Mouse (Mus musculus) stomach, postnatal 0 days (tissue): ENCODE data around the gene Gdf7. TPM values are rescaled to one million over a fixed set of nuclear protein-coding genes. Genes with fewer than 3 reads are reported as not detected.

Experiments used
- ATAC-seq: fragments of 200-750 bp; cut with Nextera tagmentation; 2 replicates; pipeline ENCODE4 v1.8.0; 2017; ENCODE audit not compliant: low FRiP score, low TSS enrichment
- DNase-seq: peaks from one replicate; pipeline ENCODE4 v3.0.0-alpha.2; 2016; ENCODE audit warnings: low spot score
- H3K27ac ChIP-seq: fragments of 300-500 bp; sonication (generic); replicated peaks from 2 replicates; pipeline ENCODE4 v1.5.1; 2014; ENCODE audit warnings: mild to moderate bottlenecking, control low read depth
- H3K27me3 ChIP-seq: fragments of 300-500 bp; sonication (generic); 2 replicates; pipeline ENCODE4 v1.6.1; 2014; ENCODE audit warnings: low read length; ENCODE audit not compliant: control insufficient read depth, insufficient read depth
- H3K36me3 ChIP-seq: fragments of 300-500 bp; sonication (generic); 2 replicates; pipeline ENCODE4 v1.6.1; 2014; ENCODE audit warnings: low read length, mixed read lengths; ENCODE audit not compliant: control insufficient read depth, insufficient read depth
- H3K4me1 ChIP-seq: fragments of 300-500 bp; sonication (generic); replicated peaks from 2 replicates; pipeline ENCODE4 v1.6.1; 2014; ENCODE audit warnings: antibody characterized with exemption; ENCODE audit not compliant: control insufficient read depth, insufficient read depth
- H3K4me2 ChIP-seq: fragments of 300-500 bp; sonication (generic); replicated peaks from 2 replicates; pipeline ENCODE4 v1.6.1; 2014; ENCODE audit warnings: low read depth, mild to moderate bottlenecking, control low read depth, moderate library complexity
- H3K4me3 ChIP-seq: fragments of 300-500 bp; sonication (generic); 2 replicates; pipeline ENCODE4 v1.5.1; 2014; ENCODE audit warnings: low read depth, low read length, control low read depth
- H3K9ac ChIP-seq: fragments of 300-500 bp; sonication (generic); 2 replicates; pipeline ENCODE4 v1.6.1; 2014; ENCODE audit warnings: mild to moderate bottlenecking, low read length, control low read depth, mixed read lengths
- H3K9me3 ChIP-seq: fragments of 300-500 bp; sonication (generic); 2 replicates; pipeline ENCODE4 v1.6.1; 2016; ENCODE audit warnings: low read length; ENCODE audit not compliant: control insufficient read depth
- CTCF ChIP-seq: IDR thresholded peaks from 2 replicates; pipeline ENCODE4 v1.5.1; 2016; ENCODE audit warnings: antibody characterized with exemption, low read depth, mild to moderate bottlenecking, moderate library complexity
- EP300 ChIP-seq: optimal IDR thresholded peaks from 2 replicates; pipeline ENCODE3; 2016; ENCODE audit warnings: antibody characterized with exemption
- WGBS: fragments of 180-500 bp; shearing (Covaris S2); extraction: QIAGEN DNeasy Blood & Tissue Kit; methylation state at CpG from one replicate; pipeline ENCODE4 v1.1.7; 2014; 5-methylcytosine and 5-hydroxymethylcytosine counted together
- polyA plus RNA-seq: library from polyadenylated mRNA; unstranded; fragments of >200 nt; fragmentation: Nextera tagmentation; extraction: Ambion mirVana; gene quantifications from 2 replicates; pipeline ENCODE4 v1.2.1, GENCODE M21; 2015

Gene Gdf7
- polyA plus RNA-seq, 1 experiment from 2014 or later, result not detected

DNA sequence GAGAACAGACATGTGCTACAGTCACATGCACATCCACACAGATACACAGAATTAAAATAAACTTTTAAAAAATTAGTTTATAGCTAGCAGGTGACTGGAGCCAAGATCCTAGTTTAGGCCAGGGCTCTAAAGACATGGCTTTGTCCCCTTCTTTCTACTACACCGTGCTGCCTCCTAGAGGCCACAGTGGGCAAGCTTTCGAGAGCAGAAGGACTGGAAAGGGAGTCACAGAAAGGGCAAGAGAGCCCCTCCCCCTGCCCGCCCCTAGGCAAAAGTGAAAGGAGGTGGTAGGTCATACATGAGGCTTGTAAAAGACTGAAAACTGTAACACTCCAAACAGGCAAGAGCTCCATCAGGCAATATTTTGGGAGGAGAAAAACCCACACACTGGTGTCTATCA, 13.8 kb downstream of the Gdf7 start:
- no peak overlapping the region for H3K9ac ChIP-seq
- H3K27me3 ChIP-seq, result no peaks in the 10 kb centered on the region
- WGBS, result 58% methylated on average over 3 of the region's 3 CpGs
- ATAC-seq, result no peak
- DNase-seq, result no peak
- H3K4me3 ChIP-seq, result no peak overlapping the region
- no peak overlapping the region for H3K27ac ChIP-seq
- H3K36me3 ChIP-seq, result no peaks in the 10 kb centered on the region; the same call in 1 of the 2 replicates
- TF ChIP-seq CTCF (peak; percentile 51), EP300 (no peak)
- no peaks in the 10 kb centered on the region for H3K4me1 ChIP-seq
- H3K4me2 ChIP-seq, result no peak overlapping the region
- H3K9me3 ChIP-seq, result no peaks in the 10 kb centered on the region

GRCm38 (mm10) chr12:8281225-8282017, 20.3 kb downstream of the Gdf7 start:
- Histone ChIP-seq H3K9ac (no peak overlapping the region), H3K4me1 (no peaks in the 10 kb centered on the region), H3K27me3 (no peaks in the 10 kb centered on the region), H3K36me3 (no peaks in the 10 kb centered on the region; the same call in 1 of the 2 replicates), H3K4me3 (no peak overlapping the region), H3K27ac (no peak overlapping the region), H3K9me3 (no peaks in the 10 kb centered on the region), H3K4me2 (no peak overlapping the region)
- WGBS, result 80% methylated on average over 15 of the region's 15 CpGs
- ATAC-seq (no peak), DNase-seq (no peak)
- TF ChIP-seq EP300 (no peak), CTCF (no peak)

- no peak for DNase-seq
- no peak for ATAC-seq
- WGBS, result 87% methylated on average over 4 of the region's 4 CpGs
These were observed 26.3 kb downstream of the Gdf7 start for GRCm38 (mm10) chr12:8275424-8275823.

GRCm38 (mm10) chr12:8273471-8274171, 28.1 kb downstream of the Gdf7 start:
- peak; percentile 74; the same call in 1 of the 2 replicates for ATAC-seq
- H3K4me1 ChIP-seq, result no peaks in the 10 kb centered on the region
- TF ChIP-seq CTCF (no peak), EP300 (no peak)
- no peak for DNase-seq
- H3K4me3 ChIP-seq, result no peak overlapping the region
- H3K9ac ChIP-seq, result no peak overlapping the region
- WGBS, result 77% methylated on average over 6 of the region's 6 CpGs
- no peaks in the 10 kb centered on the region for H3K9me3 ChIP-seq
- no peaks in the 10 kb centered on the region for H3K27me3 ChIP-seq
- H3K4me2 ChIP-seq, result no peak overlapping the region
- H3K36me3 ChIP-seq, result no peaks in the 10 kb centered on the region
- H3K27ac ChIP-seq, result no peak overlapping the region

More at GRCm38 (mm10) chr12:8275424-8275823, 26.3 kb downstream of the Gdf7 start:
- H3K4me2 ChIP-seq, result no peak overlapping the region
- H3K4me1 ChIP-seq, result no peaks in the 10 kb centered on the region
- no peak overlapping the region for H3K9ac ChIP-seq
- no peaks in the 10 kb centered on the region for H3K9me3 ChIP-seq
- H3K4me3 ChIP-seq, result no peak overlapping the region
- no peaks in the 10 kb centered on the region for H3K36me3 ChIP-seq
- no peaks in the 10 kb centered on the region for H3K27me3 ChIP-seq
- TF ChIP-seq CTCF (no peak), EP300 (no peak)
- no peak overlapping the region for H3K27ac ChIP-seq

DNA sequence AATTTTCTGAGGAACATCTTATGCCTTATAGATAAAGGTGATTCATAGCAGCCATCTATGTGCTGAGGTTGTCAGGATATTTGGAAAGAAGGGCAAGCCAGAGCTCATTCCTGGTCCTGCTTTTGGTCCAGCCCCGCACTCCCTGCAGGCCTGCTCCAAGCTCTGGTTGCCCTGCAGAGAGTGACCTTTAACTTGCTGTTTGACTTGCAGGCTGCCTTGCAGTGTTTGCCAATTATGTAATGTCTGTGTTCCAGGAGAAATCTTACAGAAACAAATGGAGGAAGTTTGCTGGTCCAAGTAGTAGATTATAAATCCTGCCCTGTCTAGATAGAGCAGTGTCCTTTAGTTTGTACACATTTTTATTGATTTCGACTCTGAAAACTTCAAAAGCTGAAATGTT, 30.3 kb downstream of the Gdf7 start:
- DNase-seq (no peak), ATAC-seq (peak; percentile 52; the same call in 1 of the 2 replicates)
- TF ChIP-seq CTCF (no peak), EP300 (no peak)
- H3K9me3 ChIP-seq, result no peaks in the 10 kb centered on the region
- H3K27me3 ChIP-seq, result no peaks in the 10 kb centered on the region
- 62% methylated on average over 2 of the region's 2 CpGs for WGBS
- H3K9ac ChIP-seq, result no peak overlapping the region
- H3K4me2 ChIP-seq, result no peak overlapping the region
- no peak overlapping the region for H3K27ac ChIP-seq
- no peak overlapping the region for H3K4me3 ChIP-seq
- H3K36me3 ChIP-seq, result no peaks in the 10 kb centered on the region
- no peaks in the 10 kb centered on the region for H3K4me1 ChIP-seq

DNA sequence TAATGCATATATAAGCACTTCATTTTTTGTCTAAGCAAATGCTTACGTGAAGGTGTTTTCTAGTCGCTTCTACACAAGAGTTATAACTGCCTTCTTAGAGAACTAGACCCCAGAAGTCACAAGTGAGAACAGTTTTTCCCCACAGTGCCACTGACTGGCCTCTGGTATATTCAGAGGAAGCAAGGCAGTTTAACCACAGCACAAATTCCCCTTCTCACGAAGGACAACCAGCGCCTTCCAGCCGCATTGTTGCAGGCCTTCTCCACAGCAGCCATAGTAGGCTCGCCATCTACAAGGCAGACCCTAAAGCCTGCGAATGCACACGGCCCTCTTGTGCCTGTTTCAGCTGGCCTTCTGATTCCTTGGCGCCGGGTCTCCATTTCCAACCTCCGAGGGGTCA, 32.1 kb downstream of the Gdf7 start:
- Histone ChIP-seq H3K9me3 (no peaks in the 10 kb centered on the region), H3K36me3 (no peaks in the 10 kb centered on the region), H3K4me1 (no peaks in the 10 kb centered on the region), H3K4me3 (no peak overlapping the region), H3K27ac (no peak overlapping the region), H3K27me3 (no peaks in the 10 kb centered on the region), H3K9ac (no peak overlapping the region), H3K4me2 (no peak overlapping the region)
- no peak for TF ChIP-seq CTCF
- TF ChIP-seq EP300, result no peak
- DNase-seq, result no peak
- 92% methylated on average over 11 of the region's 11 CpGs for WGBS
- ATAC-seq, result no peak
